Mouse (Mus musculus): Measurements from ENCODE around the gene Adat1.

- TF ChIP-seq CTCF (IDR thresholded peaks at IDR 0.05; ENCODE audit: low read depth) (peak; percentile 53), EP300 (IDR thresholded peaks at IDR 0.05; ENCODE audit: low read depth) (no peak)
Observed at GRCm38 (mm10) chr8:111982116-111982515, 10.0 kb downstream of the Adat1 start.
